Mouse (Mus musculus) olfactory bulb, adult 2 months (tissue): ENCODE data around the gene Scn3b.

Source experiments
- CTCF ChIP-seq: fragments of 200-500 bp; IDR thresholded peaks from 2 replicates; pipeline ENCODE4 v1.5.1; 2012; ENCODE audit warnings: low read depth, mild to moderate bottlenecking, low read length, moderate library complexity; ENCODE audit not compliant: insufficient read depth
- POLR2A ChIP-seq: fragments of 200-500 bp; IDR thresholded peaks from 2 replicates; pipeline ENCODE4 v1.6.1; 2012; ENCODE audit warnings: mild to moderate bottlenecking, low read depth, low read length, moderate library complexity; ENCODE audit not compliant: insufficient read depth

GRCm38 (mm10) chr9:40241951-40242888 is 26.8 kb upstream of the Scn3b start:
- no peak for TF ChIP-seq POLR2A
- no peak for TF ChIP-seq CTCF
